Mouse (Mus musculus) bone marrow macrophage, adult 2 months (primary cell): ENCODE measurements around the gene Prmt1. TPM values are rescaled to one million over a fixed set of nuclear protein-coding genes. Genes with fewer than 3 reads are reported as not detected.

Experiments
- H3K27ac ChIP-seq: 2 replicates; pipeline ENCODE4 v1.5.1; 2012; ENCODE audit warnings: low read depth, low read length; ENCODE audit not compliant: insufficient read depth
- H3K4me1 ChIP-seq: 2 replicates; pipeline ENCODE4 v1.6.1; 2012; ENCODE audit warnings: low read length; ENCODE audit not compliant: control insufficient read depth, insufficient read depth
- H3K4me3 ChIP-seq: 2 replicates; pipeline ENCODE4 v1.5.1; 2012; ENCODE audit warnings: mild to moderate bottlenecking, low read length, moderate library complexity; ENCODE audit not compliant: insufficient read depth
- CTCF ChIP-seq: IDR thresholded peaks from 2 replicates; pipeline ENCODE4 v1.5.1; 2012; ENCODE audit warnings: low read depth, mild to moderate bottlenecking, low read length, moderate library complexity
- POLR2A ChIP-seq: IDR thresholded peaks from 2 replicates; pipeline ENCODE4 v1.6.1; 2012; ENCODE audit warnings: mild to moderate bottlenecking, low read depth, low read length, borderline replicate concordance
- polyA plus RNA-seq: library from polyadenylated mRNA; stranded (reverse); fragments of >200 nt; gene quantifications from 2 replicates; pipeline ENCODE4 v1.2.4, GENCODE M21; 2012; ENCODE audit not compliant: missing spikeins, insufficient read depth, insufficient read length

Gene Prmt1
- polyA plus RNA-seq, 1 experiment: 61.6 TPM

GRCm38 (mm10) chr7:44983944-44984832 is 2.2 kb downstream of the Prmt1 start:
- Histone ChIP-seq H3K4me3 (no peak overlapping the region; the same call in 1 of the 2 replicates), H3K4me1 (peaks cover 10% of the 10 kb centered on the region), H3K27ac (no peak overlapping the region)
- no peak for TF ChIP-seq CTCF
- no peak for TF ChIP-seq POLR2A

DNA sequence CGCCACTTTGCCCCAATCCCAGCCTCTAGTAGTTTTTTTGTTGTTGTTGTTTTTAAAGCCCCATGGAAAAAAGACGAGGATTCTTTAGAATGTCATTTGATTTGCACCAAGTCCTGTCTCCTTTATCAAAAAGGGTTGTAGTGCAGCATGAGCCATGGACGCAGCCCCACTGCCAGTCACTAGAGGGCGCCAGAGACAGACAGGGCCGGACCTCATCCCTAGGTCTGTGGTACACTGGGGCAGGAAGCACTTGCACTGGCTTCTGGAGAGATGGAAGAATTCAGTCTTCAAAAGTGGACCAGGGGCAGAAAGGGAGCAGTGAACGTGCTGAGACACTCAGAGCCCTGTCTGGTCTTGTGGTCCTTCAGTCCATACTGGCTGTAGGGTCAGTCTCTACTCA is 3.3 kb downstream of the Prmt1 start:
- Histone ChIP-seq H3K4me1 (peaks cover 9% of the 10 kb centered on the region), H3K27ac (no peak overlapping the region), H3K4me3 (no peak overlapping the region)
- TF ChIP-seq POLR2A (no peak), CTCF (peak; percentile 67; the same call in 1 of the 2 replicates)

DNA sequence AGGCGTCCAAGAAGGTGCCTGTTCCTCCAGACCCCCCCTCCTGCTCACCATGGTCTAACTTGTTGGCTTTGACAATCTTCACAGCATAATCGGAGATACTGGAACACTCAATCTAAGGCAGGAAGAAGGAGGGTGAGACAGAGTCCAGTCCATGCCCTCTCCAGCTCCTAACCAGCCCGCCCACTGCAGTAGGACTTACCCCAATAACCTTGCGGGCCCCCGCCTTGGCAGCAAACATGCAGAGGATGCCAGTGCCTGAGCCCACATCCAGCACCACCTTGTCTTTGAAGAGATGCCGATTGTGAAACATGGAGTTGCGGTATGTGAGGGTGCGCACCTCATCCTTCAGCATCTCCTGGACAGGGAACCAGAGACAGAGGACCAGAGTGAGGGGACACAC is 4.8 kb downstream of the Prmt1 start:
- TF ChIP-seq POLR2A (no peak), CTCF (no peak)
- peaks cover 6% of the 10 kb centered on the region; the same call in 1 of the 2 replicates for H3K4me1 ChIP-seq
- H3K4me3 ChIP-seq: no peak overlapping the region
- no peak overlapping the region for H3K27ac ChIP-seq

DNA sequence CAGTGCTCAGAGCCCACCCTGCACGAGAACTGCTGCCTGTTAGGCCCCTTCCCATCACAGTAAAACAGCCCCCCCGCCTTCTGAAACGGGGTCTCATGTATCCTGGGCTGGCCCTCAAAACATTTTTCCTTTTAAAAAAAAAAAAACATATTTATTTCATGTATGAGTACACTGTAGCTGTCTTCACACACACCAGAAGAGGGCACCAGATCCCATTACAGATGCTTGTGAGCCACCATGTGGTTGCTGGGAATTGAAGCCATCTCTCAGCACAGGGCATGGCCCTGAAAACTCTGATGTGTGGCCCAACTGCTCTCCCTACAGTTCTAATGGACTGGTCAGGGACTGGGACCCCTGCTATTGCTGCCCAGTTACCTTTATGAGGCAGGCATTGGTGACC is 8.1 kb downstream of the Prmt1 start:
- no peaks in the 10 kb centered on the region for H3K4me1 ChIP-seq
- TF ChIP-seq CTCF: no peak
- no peak for TF ChIP-seq POLR2A
- no peak overlapping the region for H3K4me3 ChIP-seq
- no peak overlapping the region for H3K27ac ChIP-seq

- TF ChIP-seq CTCF: no peak
- no peak for TF ChIP-seq POLR2A
- Histone ChIP-seq H3K4me1 (no peaks in the 10 kb centered on the region), H3K27ac (no peak overlapping the region), H3K4me3 (no peak overlapping the region)
Measured at GRCm38 (mm10) chr7:44975117-44975419, 11.3 kb downstream of the Prmt1 start.

GRCm38 (mm10) chr7:44974383-44975116 is 11.8 kb downstream of the Prmt1 start, which contains the start of gene Cpt1c:
Cpt1c (minus strand) TSS chr7:44974851.
- TF ChIP-seq CTCF: no peak
- no peak for TF ChIP-seq POLR2A
- Histone ChIP-seq H3K27ac (no peak within 1 kb of the TSS), H3K4me3 (no peak within 1 kb of the TSS), H3K4me1 (no peaks in the 10 kb centered on the region)

GRCm38 (mm10) chr7:44973415-44974130 is 12.8 kb downstream of the Prmt1 start:
- no peaks in the 10 kb centered on the region for H3K4me1 ChIP-seq
- no peak overlapping the region for H3K27ac ChIP-seq
- TF ChIP-seq POLR2A: no peak
- TF ChIP-seq CTCF: no peak
- no peak overlapping the region for H3K4me3 ChIP-seq

DNA sequence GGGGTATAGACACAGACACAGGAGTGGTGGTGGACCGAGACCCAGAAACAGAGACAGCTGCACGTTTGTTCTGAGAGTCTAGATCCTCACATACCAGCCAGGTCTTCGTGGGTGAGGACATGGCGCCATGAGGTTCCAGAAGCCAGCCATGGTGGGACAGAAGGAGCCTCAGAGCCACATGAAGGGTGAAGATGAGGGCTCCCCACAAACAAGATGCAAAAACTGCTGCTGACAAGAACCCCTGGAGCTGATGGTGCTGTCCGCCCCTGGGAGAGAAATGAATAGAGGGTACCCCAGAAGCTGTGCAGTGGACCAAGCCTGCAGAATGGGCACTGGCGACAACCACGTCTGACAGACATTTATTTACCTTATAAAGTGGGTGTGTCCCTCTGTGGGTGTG is 15.2 kb downstream of the Prmt1 start:
- Histone ChIP-seq H3K27ac (no peak overlapping the region), H3K4me1 (no peaks in the 10 kb centered on the region), H3K4me3 (no peak overlapping the region)
- TF ChIP-seq POLR2A: no peak
- no peak for TF ChIP-seq CTCF

- TF ChIP-seq POLR2A (no peak), CTCF (no peak)
- H3K27ac ChIP-seq: no peak overlapping the region
- H3K4me3 ChIP-seq: peak overlapping the region; percentile 46
Measured at GRCm38 (mm10) chr7:44970231-44970691, 16.1 kb downstream of the Prmt1 start.

More at GRCm38 (mm10) chr7:44970231-44970691, 16.1 kb downstream of the Prmt1 start:
- H3K4me1 ChIP-seq: no peaks in the 10 kb centered on the region
